8 mouse cellular contexts compared by ENCODE assay signal in the genomic region with DNA sequence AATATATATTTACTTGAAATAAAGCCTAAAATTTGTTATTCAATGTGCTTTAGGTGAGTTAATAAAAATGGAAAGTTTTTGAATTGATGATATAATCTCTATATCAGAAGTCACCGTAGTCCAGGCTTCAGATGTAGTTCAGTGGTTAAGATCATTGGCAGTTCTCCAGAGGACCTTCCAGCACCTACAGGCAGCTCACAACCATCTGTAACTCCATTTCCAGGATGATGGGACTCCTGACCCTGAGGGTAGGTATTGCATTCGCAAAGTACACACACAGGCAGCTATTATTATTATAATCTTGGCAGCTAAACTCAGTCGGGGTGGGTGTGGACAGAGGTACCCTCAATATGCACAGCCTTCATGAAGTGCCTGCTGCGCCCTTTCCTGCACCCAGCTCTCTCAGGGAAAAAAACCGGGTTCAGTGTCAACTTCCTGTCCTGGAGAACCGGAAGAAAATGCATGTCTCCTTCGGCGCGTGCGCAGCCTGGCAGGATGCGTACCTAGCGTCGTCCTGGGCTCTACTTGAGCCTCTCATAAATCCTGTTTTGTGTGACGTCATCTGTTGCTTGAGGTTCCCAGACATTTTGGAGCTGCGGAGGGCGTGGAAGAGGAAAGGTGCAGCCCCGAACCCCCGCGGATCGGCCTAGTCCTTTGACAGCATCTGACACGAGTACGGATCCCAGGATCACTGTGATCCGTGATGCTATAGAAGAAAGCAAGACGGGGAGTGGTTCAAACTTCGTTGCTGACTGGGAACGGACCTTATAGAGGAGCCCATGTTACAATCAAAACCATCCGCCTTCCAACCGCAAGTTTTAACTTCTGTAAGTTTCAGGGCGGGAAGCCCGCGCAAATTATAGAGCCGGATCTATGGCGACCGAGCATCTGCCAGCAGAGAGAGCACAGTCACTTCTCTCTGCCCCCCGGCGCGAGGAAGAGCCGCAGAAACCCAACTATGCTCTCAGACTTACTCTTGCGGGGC. TPM values are rescaled to one million over a fixed set of nuclear protein-coding genes. Genes with fewer than 3 reads are reported as not detected.
A peak's percentile ranks its signal among the peaks of the same experiment; 100 is the strongest.
DNase-seq lines count a peak whose midpoint lies in the region; ATAC-seq lines count a peak whose summit lies in the region.

Gene Wdr5b (plus strand): TSS at position 551 of the 985 bp plus-strand sequence.

- 2% methylated on average over 39 of the region's 39 CpGs for WGBS in hindbrain, embryonic 11.5 days

- DNase-seq in Muller cell, postnatal 12 days (ENCODE audit: inconsistent ontology term) = peak; percentile 94
- peak; percentile 98 for DNase-seq in cerebellum, adult 9-11 months
- DNase-seq in frontal cortex, adult 2 months (ENCODE audit: extremely low spot score in 1 of 2, low spot score in 1 of 2) = peak; percentile 96 to 97
- peak; percentile 94 for DNase-seq in hindbrain, embryonic 11.5 days (ENCODE audit: low spot score)
- peak; percentile 85 to 89 for DNase-seq in layer of hippocampus, postnatal 10 days (ENCODE audit: low spot score in 2 of 2)
- peak; percentile 95 for DNase-seq in lung, postnatal 10 days
- DNase-seq in ovary, postnatal 36 days (ENCODE audit: low spot score) = peak; percentile 86
- peak; percentile 87 for DNase-seq in thymus, postnatal 25 days

- no peaks in the 10 kb centered on the region for H3K27me3 ChIP-seq in hindbrain, embryonic 11.5 days (ENCODE audit: control insufficient read depth, insufficient read depth, low read length)

- H3K9me3 ChIP-seq in hindbrain, embryonic 11.5 days (ENCODE audit: control insufficient read depth, low read length) = no peaks in the 10 kb centered on the region

- peak within 1 kb of the TSS; percentile 77 for H3K9ac ChIP-seq in hindbrain, embryonic 11.5 days (ENCODE audit: low read depth, low read length)

- no peaks in the 10 kb centered on the region for H3K36me3 ChIP-seq in hindbrain, embryonic 11.5 days (ENCODE audit: control insufficient read depth, insufficient read depth, low read length)

- H3K4me2 ChIP-seq in hindbrain, embryonic 11.5 days (replicated peaks; ENCODE audit: low read depth, low read length) = peak within 1 kb of the TSS; percentile 76

- ATAC-seq in hindbrain, embryonic 11.5 days (ENCODE audit: low FRiP score) = peak; percentile 97

- H3K27ac ChIP-seq in hindbrain, embryonic 11.5 days (ENCODE audit: low read depth, low read length) = peak within 1 kb of the TSS; percentile 47; the same call in 1 of the 2 replicates

- H3K4me1 ChIP-seq in hindbrain, embryonic 11.5 days (replicated peaks; ENCODE audit: control insufficient read depth, insufficient read depth, low read length) = no peaks in the 10 kb centered on the region

- H3K4me3 ChIP-seq in hindbrain, embryonic 11.5 days (ENCODE audit: low read depth, low read length) = peak within 1 kb of the TSS; percentile 63

RNA-seq across cellular contexts. Expression of gene Wdr5b, which starts in this region (rescaled TPM):
- polyA plus RNA-seq in frontal cortex, adult 2 months (2012; rRNA removed) = 5.0 and 5.4 TPM in 2 replicates
- 12.2 and 14.2 TPM in 2 replicates for polyA plus RNA-seq in hindbrain, embryonic 11.5 days (2014; fragmentation: Nextera tagmentation; extraction: Ambion mirVana)
- total RNA-seq in layer of hippocampus, postnatal 10 days (2021) = 1 to 10 TPM; 4.5 to 5.8 TPM

Comparison
In these comparisons a context has a peak if more than half of its experiments do, and no peak if none do; other contexts are left out.
1. Peak in every context shown above with its lines: DNase-seq, ATAC-seq, H3K4me3 ChIP-seq and H3K27ac ChIP-seq.